Mouse (Mus musculus) olfactory bulb, adult 2 months (tissue): ENCODE data around the gene Olfr1209.

Source experiments
- CTCF ChIP-seq: fragments of 200-500 bp; IDR thresholded peaks from 2 replicates; pipeline ENCODE4 v1.5.1; 2012; ENCODE audit warnings: low read depth, mild to moderate bottlenecking, low read length, moderate library complexity; ENCODE audit not compliant: insufficient read depth
- POLR2A ChIP-seq: fragments of 200-500 bp; IDR thresholded peaks from 2 replicates; pipeline ENCODE4 v1.6.1; 2012; ENCODE audit warnings: mild to moderate bottlenecking, low read depth, low read length, moderate library complexity; ENCODE audit not compliant: insufficient read depth

DNA sequence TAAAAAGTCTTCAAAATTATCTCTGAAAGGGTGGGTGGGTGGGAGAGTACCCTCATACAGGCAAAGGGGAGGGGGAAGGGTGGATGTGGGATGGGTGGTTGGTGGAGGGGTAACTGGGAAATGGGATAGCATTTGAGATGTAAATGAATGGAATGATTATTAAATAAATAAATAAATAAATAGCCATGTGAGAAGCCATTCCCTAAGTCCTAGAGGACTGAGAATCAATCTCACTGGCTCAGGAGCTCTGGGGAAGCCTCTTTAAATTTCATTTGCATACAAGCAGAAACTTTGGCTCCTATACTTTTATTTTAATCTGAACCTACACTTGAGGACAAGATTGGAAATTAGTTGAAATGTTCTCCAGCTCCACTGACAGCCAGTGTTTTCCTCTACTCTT, 38.7 kb upstream of the Olfr1209 start, which contains the start of gene Olfr1212:
- TF ChIP-seq CTCF, result no peak
- no peak for TF ChIP-seq POLR2A
